Mouse (Mus musculus): Measurements from ENCODE around the gene Pde2a. TPM values are rescaled to one million over a fixed set of nuclear protein-coding genes. Genes with fewer than 3 reads are reported as not detected.
A peak's percentile ranks its signal among the peaks of the same experiment; 100 is the strongest.

The Pde2a gene
- polyA plus RNA-seq, 1 experiment = 2.9 TPM

DNA sequence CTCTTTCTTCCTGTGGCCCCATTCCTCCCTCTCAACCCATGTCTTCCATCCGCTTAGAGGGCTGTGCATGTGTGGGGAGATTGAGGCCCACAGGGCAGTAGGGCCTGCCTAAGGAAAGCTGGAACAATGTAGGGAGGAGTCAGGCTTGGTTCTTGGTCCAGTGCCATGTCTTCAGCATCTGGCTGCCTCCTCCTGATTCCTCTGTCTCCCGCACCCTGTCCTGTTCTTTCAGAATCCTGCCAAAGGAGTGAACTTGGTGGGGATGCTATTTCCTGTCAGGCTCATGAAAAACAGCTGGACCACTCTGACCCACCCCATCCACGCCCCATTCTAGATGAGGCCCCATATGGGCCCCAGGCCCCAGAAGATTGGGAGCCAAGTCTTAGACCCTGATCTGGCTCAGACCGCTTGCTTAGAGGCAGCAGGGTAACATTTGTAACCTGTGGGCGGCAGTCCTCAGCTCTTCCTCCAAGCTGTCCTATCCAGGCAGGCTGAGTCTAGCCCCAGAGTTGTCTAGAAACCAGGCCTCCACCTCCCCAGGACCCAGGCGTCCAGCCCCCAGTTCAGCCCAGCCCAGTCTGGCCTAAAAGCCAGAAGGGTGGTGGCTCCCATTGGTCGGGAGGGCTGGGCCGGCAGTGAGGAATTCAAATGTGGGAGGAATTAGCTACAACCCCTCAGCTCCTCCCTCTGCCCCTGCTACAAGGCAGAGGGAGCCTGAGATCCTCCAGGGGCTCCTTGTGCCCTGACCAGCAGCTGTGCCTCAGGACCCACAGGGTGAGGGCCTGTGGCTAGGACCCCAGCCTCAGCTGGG lies 27.6 kb upstream of the Pde2a start:
- Histone ChIP-seq H3K27me3 (ENCODE audit: control insufficient read depth, insufficient read depth, low read length, poor library complexity, severe bottlenecking) (no peaks in the 10 kb centered on the region), H3K4me1 (ENCODE audit: control insufficient read depth, insufficient read depth, low read length) (peaks cover 2% of the 10 kb centered on the region), H3K36me3 (ENCODE audit: control insufficient read depth, insufficient read depth, low read length, poor library complexity, severe bottlenecking) (no peaks in the 10 kb centered on the region), H3K27ac (ENCODE audit: insufficient read depth, low read length) (peak overlapping the region; percentile 37), H3K9ac (ENCODE audit: low read depth, poor library complexity, severe bottlenecking) (no peak overlapping the region), H3K9me3 (replicated peaks; ENCODE audit: control insufficient read depth, insufficient read depth, low read length, poor library complexity, severe bottlenecking) (no peaks in the 10 kb centered on the region), H3K4me3 (ENCODE audit: low read depth, low read length) (no peak overlapping the region)
- TF ChIP-seq CTCF (IDR thresholded peaks at IDR 0.05; ENCODE audit: low read depth, low read length) (no peak), EP300 (IDR thresholded peaks at IDR 0.05; ENCODE audit: insufficient read depth, low read depth, low read length) (no peak), POLR2A (IDR thresholded peaks at IDR 0.05; ENCODE audit: insufficient read depth, low read length) (no peak)

- Histone ChIP-seq H3K4me1 (ENCODE audit: control insufficient read depth, insufficient read depth, low read length) (peaks cover 2% of the 10 kb centered on the region), H3K27me3 (ENCODE audit: control insufficient read depth, insufficient read depth, low read length, poor library complexity, severe bottlenecking) (no peaks in the 10 kb centered on the region), H3K9ac (ENCODE audit: low read depth, poor library complexity, severe bottlenecking) (no peak overlapping the region), H3K4me3 (ENCODE audit: low read depth, low read length) (no peak overlapping the region), H3K27ac (ENCODE audit: insufficient read depth, low read length) (peak overlapping the region; percentile 28; the same call in 1 of the 2 replicates), H3K9me3 (replicated peaks; ENCODE audit: control insufficient read depth, insufficient read depth, low read length, poor library complexity, severe bottlenecking) (no peaks in the 10 kb centered on the region), H3K36me3 (ENCODE audit: control insufficient read depth, insufficient read depth, low read length, poor library complexity, severe bottlenecking) (no peaks in the 10 kb centered on the region)
- TF ChIP-seq CTCF (IDR thresholded peaks at IDR 0.05; ENCODE audit: low read depth, low read length) (no peak), POLR2A (IDR thresholded peaks at IDR 0.05; ENCODE audit: insufficient read depth, low read length) (no peak), EP300 (IDR thresholded peaks at IDR 0.05; ENCODE audit: insufficient read depth, low read depth, low read length) (no peak)
Measured at GRCm38 (mm10) chr7:101394569-101394968, 26.9 kb upstream of the Pde2a start.

GRCm38 (mm10) chr7:101395471-101395870 lies 26.0 kb upstream of the Pde2a start:
- no peak for TF ChIP-seq EP300 (IDR thresholded peaks at IDR 0.05; ENCODE audit: insufficient read depth, low read depth, low read length)
- TF ChIP-seq POLR2A (IDR thresholded peaks at IDR 0.05; ENCODE audit: insufficient read depth, low read length) = no peak
- no peak for TF ChIP-seq CTCF (IDR thresholded peaks at IDR 0.05; ENCODE audit: low read depth, low read length)
- Histone ChIP-seq H3K4me1 (ENCODE audit: control insufficient read depth, insufficient read depth, low read length) (peaks cover 2% of the 10 kb centered on the region), H3K4me3 (ENCODE audit: low read depth, low read length) (no peak overlapping the region), H3K36me3 (ENCODE audit: control insufficient read depth, insufficient read depth, low read length, poor library complexity, severe bottlenecking) (no peaks in the 10 kb centered on the region), H3K27ac (ENCODE audit: insufficient read depth, low read length) (no peak overlapping the region), H3K9me3 (replicated peaks; ENCODE audit: control insufficient read depth, insufficient read depth, low read length, poor library complexity, severe bottlenecking) (no peaks in the 10 kb centered on the region), H3K27me3 (ENCODE audit: control insufficient read depth, insufficient read depth, low read length, poor library complexity, severe bottlenecking) (no peaks in the 10 kb centered on the region), H3K9ac (ENCODE audit: low read depth, poor library complexity, severe bottlenecking) (no peak overlapping the region)

DNA sequence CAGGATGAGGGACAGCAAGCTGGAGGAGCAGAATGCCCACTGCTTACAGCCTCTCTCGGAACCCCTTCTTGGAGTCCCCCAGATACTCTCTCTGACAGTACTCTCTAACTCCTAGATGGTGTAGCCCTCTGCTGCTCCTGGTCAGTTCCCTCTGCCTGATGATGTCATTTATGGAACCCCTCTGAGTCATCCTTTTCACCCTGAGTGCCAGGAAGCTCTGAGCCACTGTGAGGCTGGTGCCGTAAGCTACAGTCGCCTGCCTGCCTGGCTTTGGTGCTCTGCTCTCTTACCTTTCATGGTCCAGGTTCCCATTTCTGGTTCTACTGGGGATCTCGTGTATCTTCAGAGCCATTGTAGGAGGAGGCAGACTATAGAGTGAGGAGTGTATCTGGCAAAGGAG lies 24.3 kb upstream of the Pde2a start:
- TF ChIP-seq CTCF (IDR thresholded peaks at IDR 0.05; ENCODE audit: low read depth, low read length) (no peak), EP300 (IDR thresholded peaks at IDR 0.05; ENCODE audit: insufficient read depth, low read depth, low read length) (no peak), POLR2A (IDR thresholded peaks at IDR 0.05; ENCODE audit: insufficient read depth, low read length) (no peak)
- Histone ChIP-seq H3K9me3 (replicated peaks; ENCODE audit: control insufficient read depth, insufficient read depth, low read length, poor library complexity, severe bottlenecking) (no peaks in the 10 kb centered on the region), H3K9ac (ENCODE audit: low read depth, poor library complexity, severe bottlenecking) (no peak overlapping the region), H3K27me3 (ENCODE audit: control insufficient read depth, insufficient read depth, low read length, poor library complexity, severe bottlenecking) (no peaks in the 10 kb centered on the region), H3K4me3 (ENCODE audit: low read depth, low read length) (no peak overlapping the region), H3K27ac (ENCODE audit: insufficient read depth, low read length) (no peak overlapping the region), H3K36me3 (ENCODE audit: control insufficient read depth, insufficient read depth, low read length, poor library complexity, severe bottlenecking) (no peaks in the 10 kb centered on the region), H3K4me1 (ENCODE audit: control insufficient read depth, insufficient read depth, low read length) (peaks cover 2% of the 10 kb centered on the region)

GRCm38 (mm10) chr7:101401510-101401909 lies 20.0 kb upstream of the Pde2a start:
- TF ChIP-seq EP300 (IDR thresholded peaks at IDR 0.05; ENCODE audit: insufficient read depth, low read depth, low read length) = no peak
- TF ChIP-seq CTCF (IDR thresholded peaks at IDR 0.05; ENCODE audit: low read depth, low read length) = no peak
- Histone ChIP-seq H3K9ac (ENCODE audit: low read depth, poor library complexity, severe bottlenecking) (no peak overlapping the region), H3K27me3 (ENCODE audit: control insufficient read depth, insufficient read depth, low read length, poor library complexity, severe bottlenecking) (no peaks in the 10 kb centered on the region), H3K9me3 (replicated peaks; ENCODE audit: control insufficient read depth, insufficient read depth, low read length, poor library complexity, severe bottlenecking) (no peaks in the 10 kb centered on the region), H3K36me3 (ENCODE audit: control insufficient read depth, insufficient read depth, low read length, poor library complexity, severe bottlenecking) (no peaks in the 10 kb centered on the region), H3K4me1 (ENCODE audit: control insufficient read depth, insufficient read depth, low read length) (no peaks in the 10 kb centered on the region), H3K4me3 (ENCODE audit: low read depth, low read length) (no peak overlapping the region), H3K27ac (ENCODE audit: insufficient read depth, low read length) (no peak overlapping the region)

GRCm38 (mm10) chr7:101403831-101404230 lies 17.7 kb upstream of the Pde2a start:
- Histone ChIP-seq H3K27ac (ENCODE audit: insufficient read depth, low read length) (no peak overlapping the region), H3K9ac (ENCODE audit: low read depth, poor library complexity, severe bottlenecking) (no peak overlapping the region), H3K36me3 (ENCODE audit: control insufficient read depth, insufficient read depth, low read length, poor library complexity, severe bottlenecking) (no peaks in the 10 kb centered on the region), H3K9me3 (replicated peaks; ENCODE audit: control insufficient read depth, insufficient read depth, low read length, poor library complexity, severe bottlenecking) (no peaks in the 10 kb centered on the region), H3K4me3 (ENCODE audit: low read depth, low read length) (no peak overlapping the region), H3K27me3 (ENCODE audit: control insufficient read depth, insufficient read depth, low read length, poor library complexity, severe bottlenecking) (no peaks in the 10 kb centered on the region), H3K4me1 (ENCODE audit: control insufficient read depth, insufficient read depth, low read length) (no peaks in the 10 kb centered on the region)
- TF ChIP-seq EP300 (IDR thresholded peaks at IDR 0.05; ENCODE audit: insufficient read depth, low read depth, low read length) (no peak), CTCF (IDR thresholded peaks at IDR 0.05; ENCODE audit: low read depth, low read length) (no peak), POLR2A (IDR thresholded peaks at IDR 0.05; ENCODE audit: insufficient read depth, low read length) (no peak)

All from ES-Bruce4 (cell line).